Mouse (Mus musculus): Measurements from ENCODE around the gene Zfp622.
"Not testable (repeated sequence)": the region's sequence is repeated elsewhere in the genome, so short reads cannot be mapped to it uniquely, and the experiment has no call there.

Gene Zfp622

DNA sequence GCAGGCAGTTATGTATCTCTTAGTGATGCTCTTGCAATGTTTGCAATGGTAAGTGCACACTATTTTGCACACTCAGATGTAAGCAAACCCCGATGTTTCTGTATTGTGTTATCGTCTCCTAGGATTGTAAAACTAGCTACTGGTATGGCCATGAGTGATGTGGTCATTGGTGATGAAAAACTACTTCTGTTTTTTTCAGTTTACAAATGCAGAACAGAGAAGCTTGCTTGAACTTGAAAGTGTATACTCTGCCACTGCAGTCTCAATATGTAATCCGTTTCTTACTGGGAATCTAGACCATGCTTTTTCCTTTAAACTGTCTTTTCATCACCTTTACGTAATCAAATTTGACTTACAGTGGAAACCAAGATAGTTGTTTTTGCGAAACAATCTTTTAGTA, 11.4 kb upstream of the Zfp622 start:
- no peak for DNase-seq

DNA sequence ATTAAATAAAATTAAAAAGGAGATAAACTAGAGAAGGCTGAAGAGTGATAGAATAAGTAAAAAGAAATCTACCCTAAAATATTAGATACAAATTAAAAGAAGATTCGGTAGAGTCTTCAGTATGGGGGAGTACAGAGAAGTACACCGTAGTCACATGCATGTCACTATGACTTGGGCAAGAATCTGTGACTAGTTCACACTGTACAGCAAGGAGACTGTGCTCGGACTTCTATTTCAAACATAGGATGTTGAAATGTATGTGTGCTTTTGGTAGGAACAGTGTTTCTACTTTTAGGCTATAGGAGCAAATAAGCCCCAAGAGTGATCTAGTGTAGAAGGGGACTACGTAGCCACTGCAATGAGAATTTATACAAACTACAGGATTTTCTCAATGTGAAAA, 9.8 kb upstream of the Zfp622 start:
- no peak for DNase-seq

DNA sequence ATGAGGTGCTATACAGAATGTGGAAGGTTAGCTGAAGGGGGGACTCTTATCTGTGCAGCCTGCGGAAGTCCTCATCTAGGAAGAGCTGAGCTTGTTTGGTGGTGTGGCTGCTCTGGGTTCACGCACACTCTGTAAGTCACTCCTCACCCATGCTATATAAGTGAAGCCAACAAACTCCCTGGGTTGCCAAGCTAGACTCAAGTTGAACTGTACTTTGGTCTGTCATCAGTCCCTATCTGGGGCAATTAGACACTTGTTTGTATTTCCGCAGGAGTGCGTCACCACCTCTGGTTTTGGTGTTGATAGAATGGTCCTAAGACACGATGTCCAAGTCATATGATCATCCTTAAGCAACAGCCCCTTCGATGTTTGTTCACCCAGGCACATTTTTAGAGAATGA, 8.4 kb upstream of the Zfp622 start:
- DNase-seq: no peak

DNA sequence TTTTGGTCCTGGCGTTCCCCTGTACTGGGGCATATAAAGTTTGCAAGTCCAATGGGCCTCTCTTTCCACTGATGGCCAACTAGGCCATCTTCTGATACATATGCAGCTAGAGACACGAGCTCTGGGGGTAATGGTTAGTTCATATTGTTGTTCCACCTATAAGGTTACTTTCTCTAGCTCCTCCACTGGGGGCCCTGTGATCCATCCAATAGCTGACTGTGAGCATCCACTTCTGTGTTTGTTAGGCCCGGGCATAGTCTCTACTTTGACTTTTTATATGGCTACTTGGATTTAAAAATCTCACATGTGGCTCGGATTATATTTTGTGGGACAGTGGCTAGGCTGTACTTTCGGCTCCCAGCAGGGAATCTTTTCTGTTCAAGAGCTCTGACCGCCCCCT, 552 bp upstream of the Zfp622 start:
- not testable (repeated sequence) for DNase-seq

GRCm38 (mm10) chr15:25984734-25985492, 747 bp downstream of the Zfp622 start:
- DNase-seq: no peak

GRCm38 (mm10) chr15:25992992-25993727, 9.0 kb downstream of the Zfp622 start:
- DNase-seq: peak; percentile 49

DNA sequence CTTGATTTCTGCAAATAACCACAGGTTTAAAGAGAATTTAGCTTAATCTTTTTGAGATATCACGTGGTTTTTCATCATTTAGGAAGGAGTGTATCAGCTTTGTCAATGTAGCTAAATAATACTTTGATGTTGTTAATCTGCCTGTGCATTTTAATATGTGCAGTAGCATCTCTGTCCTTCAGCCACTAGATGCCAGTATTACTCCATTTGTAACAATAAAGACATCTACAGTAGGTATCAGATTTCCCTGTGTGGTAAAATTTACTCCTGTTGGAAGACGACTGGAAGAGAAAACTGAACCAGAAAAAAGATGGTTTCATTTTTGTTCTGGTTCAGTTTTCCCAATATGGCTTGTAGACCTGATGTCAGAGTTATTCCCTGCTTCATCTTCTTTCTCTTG, 11.4 kb downstream of the Zfp622 start:
- no peak for DNase-seq

GRCm38 (mm10) chr15:25999545-25999944, 15.4 kb downstream of the Zfp622 start:
- not testable (repeated sequence) for DNase-seq

GRCm38 (mm10) chr15:26008621-26009020, 24.5 kb downstream of the Zfp622 start:
- DNase-seq: no peak

GRCm38 (mm10) chr15:26012891-26013290, 28.7 kb downstream of the Zfp622 start:
- DNase-seq: no peak

DNA sequence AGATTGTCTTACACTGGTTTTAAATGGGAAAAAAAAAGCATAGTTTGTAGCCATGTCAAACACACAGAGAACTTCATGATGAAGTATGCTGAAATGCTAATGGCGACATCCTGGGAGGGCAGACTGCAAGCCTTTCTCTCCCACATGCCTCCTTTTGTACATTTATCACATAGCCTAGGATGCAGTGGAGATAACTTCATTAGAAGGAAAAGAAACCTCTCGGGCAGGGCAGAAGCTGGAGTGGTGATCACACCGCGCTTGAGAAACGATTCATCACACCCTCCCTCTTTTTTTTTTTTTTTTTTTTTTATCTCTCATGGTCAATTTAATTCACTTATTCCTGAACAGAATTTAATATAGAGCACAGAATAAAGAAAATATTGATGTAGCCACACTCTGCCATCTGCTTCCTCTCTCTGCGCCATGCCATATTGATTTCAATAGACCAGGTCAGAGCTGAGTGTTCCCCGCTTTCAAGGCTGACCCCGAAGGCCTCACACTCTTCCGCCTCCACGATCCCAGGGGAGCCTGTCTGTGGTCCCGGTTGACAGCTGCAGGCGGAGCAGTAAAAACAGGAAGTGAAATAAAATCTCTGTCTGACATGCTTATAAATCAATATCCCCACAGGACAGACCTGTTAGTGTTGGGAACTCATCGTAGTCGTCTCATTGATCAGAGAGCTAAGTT, 32.0 kb downstream of the Zfp622 start:
- no peak for DNase-seq

DNA sequence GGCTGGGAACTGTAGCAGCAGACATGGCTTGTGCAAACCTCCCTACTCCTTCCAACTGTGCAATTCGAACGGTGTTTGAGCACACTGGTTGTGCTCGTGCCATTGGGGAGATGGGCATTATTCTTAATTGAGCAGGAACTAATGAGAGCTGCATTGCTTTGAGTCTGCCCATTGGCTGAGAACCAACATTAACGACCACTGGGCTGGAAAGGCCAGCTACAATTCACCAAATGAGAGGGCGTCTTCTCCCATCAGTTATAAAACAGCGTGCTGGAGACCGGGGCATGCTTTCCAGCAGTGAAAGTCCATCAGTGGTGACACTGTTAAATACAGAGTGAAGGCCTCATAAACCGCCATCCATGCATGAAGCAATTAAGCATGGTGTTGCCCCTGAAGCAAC, 37.6 kb downstream of the Zfp622 start:
- no peak for DNase-seq

- DNase-seq: no peak
Observed at GRCm38 (mm10) chr15:26022636-26023035, 38.5 kb downstream of the Zfp622 start.

DNA sequence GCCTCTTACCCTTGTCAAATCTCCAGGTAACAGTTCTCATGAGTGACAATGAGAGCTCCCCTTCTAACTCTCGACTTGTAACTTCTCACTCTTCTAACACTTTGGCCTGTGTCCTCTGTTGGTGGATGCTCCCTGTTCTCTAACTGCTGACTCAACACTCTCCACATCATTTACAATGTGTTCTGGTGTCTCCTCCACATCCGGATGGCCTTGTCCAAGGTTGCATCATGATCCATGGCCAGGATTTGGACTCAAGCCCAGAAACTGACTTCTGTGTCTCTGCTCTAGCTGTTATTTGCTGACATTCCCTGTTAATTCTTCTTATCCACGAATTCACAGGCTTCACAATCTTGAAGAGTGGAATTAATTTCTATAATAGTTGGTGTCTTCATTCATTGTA, 47.5 kb downstream of the Zfp622 start:
- DNase-seq: no peak

GRCm38 (mm10) chr15:26040567-26040966, 56.4 kb downstream of the Zfp622 start:
- DNase-seq: no peak

DNA sequence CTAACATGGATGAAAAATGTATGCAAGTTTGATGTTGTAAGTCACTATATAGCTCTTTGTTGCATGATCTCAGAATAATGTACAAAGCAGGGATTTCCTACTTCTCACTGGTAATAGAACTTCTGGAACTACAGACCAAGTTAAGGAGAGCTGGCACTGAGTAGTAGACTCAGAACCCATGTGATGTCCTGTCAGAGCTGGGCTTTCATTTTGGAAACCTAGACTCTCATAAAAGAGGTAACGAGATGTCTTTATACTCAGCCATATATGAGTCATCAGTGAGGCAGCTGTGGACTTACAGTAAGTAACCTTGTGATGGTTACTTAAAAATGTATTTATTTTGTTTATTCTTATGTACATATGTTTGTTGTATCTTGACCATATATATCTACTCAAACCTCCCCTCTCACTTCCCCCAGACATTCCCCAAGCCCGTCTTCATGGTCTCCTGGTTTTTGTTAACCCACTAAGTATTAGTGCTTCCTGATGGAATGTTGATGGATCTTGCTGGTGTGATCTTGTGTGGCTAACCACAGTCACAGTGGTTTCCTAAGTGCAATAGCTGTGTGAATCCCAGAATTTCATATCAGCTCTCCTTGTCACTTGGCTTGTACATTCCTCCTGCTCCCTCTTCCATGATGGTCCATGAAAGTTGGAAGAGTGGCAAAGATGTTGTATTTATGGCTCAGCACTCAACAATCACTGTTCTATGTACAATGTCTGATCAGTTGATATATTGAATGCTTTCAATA, 57.2 kb downstream of the Zfp622 start:
- no peak for DNase-seq
